Mouse (Mus musculus) CH12.LX (cell line): ENCODE data around the gene Cemip2. TPM values are rescaled to one million over a fixed set of nuclear protein-coding genes. Genes with fewer than 3 reads are reported as not detected.

Source experiments
- DNase-seq: peaks from one replicate; pipeline ENCODE4 v3.0.0-alpha.2; 2013; ENCODE audit errors: extremely low read depth
- H3K27ac ChIP-seq: 2 replicates; pipeline ENCODE4 v1.5.1; 2012; ENCODE audit warnings: low read depth, mild to moderate bottlenecking, control low read depth, moderate library complexity; ENCODE audit not compliant: insufficient read depth
- H3K27me3 ChIP-seq: replicated peaks from 2 replicates; pipeline ENCODE3; 2012; ENCODE audit warnings: inconsistent platforms
- H3K36me3 ChIP-seq, 2 experiments: replicated peaks in 1 of 2; 2 replicates each; pipeline versions ENCODE3 to v1.6.1; 2012; ENCODE audit warnings: inconsistent platforms in 1 of 2, low read length in 1 of 2, mild to moderate bottlenecking in 1 of 2, mixed read lengths in 1 of 2, moderate library complexity in 1 of 2; ENCODE audit not compliant: control insufficient read depth in 1 of 2, insufficient read depth in 1 of 2
- H3K4me1 ChIP-seq, 2 experiments: 2 replicates each; pipeline ENCODE4 v1.6.1; 2012; ENCODE audit warnings: inconsistent platforms in 1 of 2, moderate library complexity in 1 of 2; ENCODE audit not compliant: insufficient read depth in 2 of 2, control insufficient read depth in 1 of 2
- H3K4me2 ChIP-seq: 2 replicates; pipeline ENCODE4 v1.6.1; 2012; ENCODE audit warnings: low read depth, mild to moderate bottlenecking, control low read depth; ENCODE audit not compliant: poor library complexity, insufficient read depth, severe bottlenecking
- H3K4me3 ChIP-seq, 3 experiments: fragments of 150-350 bp in 1 of 3; sonication (generic) in 1 of 3; replicated peaks in 1 of 3; 2 replicates each; pipeline versions ENCODE3 to v1.5.1; 2011 to 2012; ENCODE audit warnings: low read depth in 2 of 3, low read length in 2 of 3, mild to moderate bottlenecking in 2 of 3, moderate library complexity in 2 of 3, control low read depth in 1 of 3, improper control_type of control experiment in 1 of 3, inconsistent platforms in 1 of 3, mixed read lengths in 1 of 3; ENCODE audit not compliant: poor library complexity in 1 of 3
- H3K79me2 ChIP-seq: replicated peaks from 2 replicates; pipeline ENCODE4 v1.6.1; 2012; ENCODE audit warnings: mild to moderate bottlenecking, moderate library complexity; ENCODE audit not compliant: control insufficient read depth, poor library complexity, insufficient read depth, severe bottlenecking; ENCODE audit errors: extremely low read depth
- H3K9ac ChIP-seq: 2 replicates; pipeline ENCODE4 v1.6.1; 2012; ENCODE audit warnings: low read depth, mild to moderate bottlenecking, control low read depth, moderate library complexity; ENCODE audit not compliant: insufficient read depth
- H3K9me3 ChIP-seq: replicated peaks from 2 replicates; pipeline ENCODE3; 2012; ENCODE audit warnings: low read length, inconsistent platforms, mixed read lengths
- BHLHE40 ChIP-seq: IDR thresholded peaks from 2 replicates; pipeline ENCODE4 v1.6.1; 2011; ENCODE audit warnings: mild to moderate bottlenecking, low read depth, low read length, improper control_type of control experiment
- CHD2 ChIP-seq: IDR thresholded peaks from 2 replicates; pipeline ENCODE4 v1.6.1; 2011; ENCODE audit warnings: low read length, improper control_type of control experiment
- CTCF ChIP-seq, 2 experiments: IDR thresholded peaks in 1 of 2; conservative IDR thresholded peaks in 1 of 2; 2 replicates each; pipeline ENCODE4 v1.5.1; 2011 to 2012; ENCODE audit warnings: low read depth in 2 of 2, low read length in 2 of 2, improper control_type of control experiment in 1 of 2, inconsistent platforms in 1 of 2, mild to moderate bottlenecking in 1 of 2, moderate library complexity in 1 of 2
- E2F4 ChIP-seq: IDR thresholded peaks from 2 replicates; pipeline ENCODE4 v1.6.1; 2011; ENCODE audit warnings: low read depth, low read length, improper control_type of control experiment; ENCODE audit not compliant: insufficient replicate concordance
- ELF1 ChIP-seq: IDR thresholded peaks from 2 replicates; pipeline ENCODE4 v1.6.1; 2014; ENCODE audit warnings: low read depth, mild to moderate bottlenecking, inconsistent platforms, low read length, improper control_type of control experiment
- EP300 ChIP-seq: IDR thresholded peaks from 2 replicates; pipeline ENCODE4 v1.6.1; 2011; ENCODE audit warnings: low read length, improper control_type of control experiment
- IRF4 ChIP-seq: IDR thresholded peaks from 2 replicates; pipeline ENCODE4 v1.6.1; 2014; ENCODE audit warnings: low read depth, mild to moderate bottlenecking, inconsistent platforms, low read length, improper control_type of control experiment
- JUN ChIP-seq: IDR thresholded peaks from 2 replicates; pipeline ENCODE4 v1.6.1; 2011; ENCODE audit warnings: low read depth, mild to moderate bottlenecking, low read length, improper control_type of control experiment, moderate library complexity; ENCODE audit not compliant: insufficient read depth
- JUND ChIP-seq: conservative IDR thresholded peaks from 2 replicates; pipeline ENCODE4 v1.6.1; 2011; ENCODE audit warnings: low read depth, low read length, improper control_type of control experiment
- KAT2A ChIP-seq: IDR thresholded peaks from 2 replicates; pipeline ENCODE4 v1.6.1; 2012; ENCODE audit warnings: low read length, improper control_type of control experiment, inconsistent platforms; ENCODE audit not compliant: insufficient replicate concordance
- PAX5 ChIP-seq: IDR thresholded peaks from 2 replicates; pipeline ENCODE4 v1.6.1; 2012; ENCODE audit warnings: low read length, inconsistent platforms, mixed read lengths
- POLR2A ChIP-seq: IDR thresholded peaks from 2 replicates; pipeline ENCODE4 v1.6.1; 2011; ENCODE audit warnings: low read depth, mild to moderate bottlenecking, improper control_type of control experiment, low read length
- POLR2AphosphoS2 ChIP-seq: IDR thresholded peaks from 2 replicates; pipeline ENCODE4 v1.6.1; 2011; ENCODE audit warnings: low read depth, low read length, improper control_type of control experiment
- RAD21 ChIP-seq: IDR thresholded peaks from 2 replicates; pipeline ENCODE4 v1.6.1; 2011; ENCODE audit warnings: low read depth, mild to moderate bottlenecking, low read length, improper control_type of control experiment, moderate library complexity
- SIN3A ChIP-seq: IDR thresholded peaks from 2 replicates; pipeline ENCODE4 v1.6.1; 2012; ENCODE audit warnings: low read length, improper control_type of control experiment, inconsistent platforms
- TBP ChIP-seq: conservative IDR thresholded peaks from 2 replicates; pipeline ENCODE4 v1.6.1; 2011; ENCODE audit warnings: low read depth, low read length, improper control_type of control experiment
- UBTF ChIP-seq: IDR thresholded peaks from 2 replicates; pipeline ENCODE4 v1.6.1; 2012; ENCODE audit warnings: low read depth, mild to moderate bottlenecking, inconsistent platforms, low read length, improper control_type of control experiment, moderate library complexity
- ZC3H11A ChIP-seq: IDR thresholded peaks from 2 replicates; pipeline ENCODE4 v1.6.1; 2012; ENCODE audit warnings: low read depth, mild to moderate bottlenecking, inconsistent platforms, low read length, improper control_type of control experiment
- ZMIZ1 ChIP-seq: IDR thresholded peaks from 2 replicates; pipeline ENCODE4 v1.6.1; 2012; ENCODE audit warnings: low read depth, mild to moderate bottlenecking, inconsistent platforms, low read length, improper control_type of control experiment
- dilution Hi-C: fragments of 300-500 bp; cut with MboI; formaldehyde crosslinking; loops from 2 replicates; pipeline ENCODE4 v1.14.3; 2020; ENCODE audit warnings: low sequenced_read_pairs; ENCODE audit not compliant: extremely low pct_unique_long_range_greater_than_20kb, extremely low pct_ligation_motif_present
- in situ Hi-C: fragments of 300-500 bp; cut with MboI; formaldehyde crosslinking; loops from 3 replicates; pipeline ENCODE4 v1.14.3; 2019; ENCODE audit warnings: low sequenced_read_pairs, low pct_ligation_motif_present, low pct_unique_long_range_greater_than_20kb, mixed read lengths
- polyA plus RNA-seq: library from polyadenylated mRNA; unstranded; fragments of >175 nt; gene quantifications from 2 replicates; pipeline ENCODE4 v1.2.1, GENCODE M21; 2012; ENCODE audit warnings: low read depth; ENCODE audit not compliant: insufficient read length
- total RNA-seq, 2 experiments: library from RNA; depleted of rRNA; stranded (reverse); fragments of 300-350 nt in 1 of 2; fragments of >200 nt in 1 of 2; gene quantifications; 2 replicates each; pipeline ENCODE4 v1.2.3; 2012 to 2014

Cemip2 gene
- total and polyA plus RNA-seq, 3 experiments = 7.4 to 8.5 (median 7.9) TPM

GRCm38 (mm10) chr19:21804488-21804887 lies 26.3 kb downstream of the Cemip2 start:
- TF ChIP-seq CHD2 = no peak
- TF ChIP-seq ELF1 = no peak
- TF ChIP-seq KAT2A = no peak
- TF ChIP-seq ZC3H11A = no peak
- no peak for TF ChIP-seq BHLHE40
- TF ChIP-seq PAX5 = no peak
- TF ChIP-seq EP300 = no peak
- TF ChIP-seq UBTF = no peak
- TF ChIP-seq ZMIZ1 = no peak
- TF ChIP-seq CTCF (conservative IDR thresholded peaks at IDR 0.05 in 1 of 2, IDR thresholded peaks at IDR 0.05 in 1 of 2; ENCODE audit: low read depth in 2 of 2, low read length in 2 of 2) = no peak
- no peak for TF ChIP-seq TBP
- no peak for TF ChIP-seq SIN3A
- no peak for TF ChIP-seq POLR2AphosphoS2
- no peak for TF ChIP-seq E2F4
- no peak for TF ChIP-seq JUN
- no peak for TF ChIP-seq RAD21
- no peak for TF ChIP-seq IRF4
- no peak for TF ChIP-seq JUND
- Histone ChIP-seq H3K79me2 (no peaks in the 10 kb centered on the region), H3K9ac (no peak overlapping the region), H3K36me3 (peaks cover 0 to 78% of the 10 kb centered on the region in 2 experiments), H3K4me3 (no peak overlapping the region), H3K27ac (no peak overlapping the region), H3K9me3 (no peaks in the 10 kb centered on the region), H3K27me3 (no peaks in the 10 kb centered on the region), H3K4me2 (no peak overlapping the region), H3K4me1 (peaks cover 0 to 6% of the 10 kb centered on the region in 2 experiments; a peak in 2 of 4 replicates)
- dilution Hi-C loops = no loop called here
- DNase-seq = no peak
- in situ Hi-C loops = no loop called here

- no peaks in the 10 kb centered on the region for H3K4me1 ChIP-seq
- no peaks in the 10 kb centered on the region for H3K27me3 ChIP-seq
- no peak for DNase-seq
- H3K9me3 ChIP-seq = no peaks in the 10 kb centered on the region
- peaks cover 0 to 77% of the 10 kb centered on the region in 2 experiments for H3K36me3 ChIP-seq
- no peak overlapping the region for H3K9ac ChIP-seq
- no peak overlapping the region for H3K4me3 ChIP-seq
- dilution Hi-C loops = no loop called here
- no peak overlapping the region for H3K27ac ChIP-seq
- no peaks in the 10 kb centered on the region for H3K79me2 ChIP-seq
- in situ Hi-C loops = no loop called here
- no peak overlapping the region for H3K4me2 ChIP-seq
- no peak for TF ChIP-seq POLR2A
These were observed 27.2 kb downstream of the Cemip2 start for GRCm38 (mm10) chr19:21805305-21805704.
